7 mouse cellular contexts compared by ENCODE assay signal in the genomic region with DNA sequence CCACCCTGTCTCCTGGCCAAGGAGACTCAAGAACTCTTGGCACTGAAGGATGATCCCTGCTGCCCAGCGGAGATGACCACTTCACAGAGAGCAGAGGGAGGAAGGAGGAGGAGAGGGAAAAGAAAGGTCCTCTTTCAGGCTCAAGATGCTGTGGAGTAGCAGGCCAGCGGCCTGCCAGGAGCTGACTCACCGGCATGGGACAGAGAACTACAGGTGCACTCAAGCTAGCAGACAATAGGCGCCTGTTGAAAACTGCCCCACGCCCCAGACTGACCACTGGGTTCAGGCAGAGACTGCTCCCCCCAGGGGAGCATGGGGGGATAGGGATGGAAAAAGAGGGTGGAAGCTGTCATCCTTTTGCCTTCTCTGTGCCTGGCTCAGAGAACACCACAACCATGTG.
"Had no signal": no experiment of that assay in that cellular context is flagged by ENCODE, and none has a peak within 500 bp of the region (broad histone marks: within the 10 kb centered on the region; RNA-seq: fewer than 3 reads in every experiment).

No protein-coding gene starts in this region.

- DNase-seq: kidney, adult 8-10 months; kidney, postnatal 36 days; lung, embryonic 14.5 days; midbrain, embryonic 14.5 days; right cerebral cortex, adult 18-20 months; right cerebral cortex, postnatal 25 days; thymus, postnatal 36 days had no signal
